ENCODE assay signal across 18 mouse cellular contexts in the genomic region with DNA sequence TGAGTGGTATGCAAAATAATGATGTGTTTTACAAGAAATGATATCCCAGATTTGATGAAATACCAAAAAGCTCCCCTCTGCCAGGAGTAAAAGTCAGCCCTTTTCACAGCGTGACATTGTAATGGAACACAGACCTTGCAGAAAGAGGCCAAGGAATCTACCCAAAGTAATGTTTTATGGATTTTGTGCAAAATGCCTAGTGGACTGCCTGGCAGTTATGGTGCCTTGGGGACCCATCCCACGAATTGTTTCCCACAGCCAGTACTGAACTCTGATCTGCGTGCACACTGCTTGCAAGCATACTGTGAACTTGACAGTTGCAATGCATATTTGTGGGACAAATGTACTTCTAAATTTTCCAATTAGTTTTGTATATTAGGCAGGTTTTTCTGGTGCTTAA.
"Had no signal": no experiment of that assay in that cellular context is flagged by ENCODE, and none has a peak within 500 bp of the region (broad histone marks: within the 10 kb centered on the region; RNA-seq: fewer than 3 reads in every experiment).

No protein-coding gene starts in this region.

- H3K9ac ChIP-seq: kidney, embryonic 15.5 days; liver, embryonic 12.5 days; liver, embryonic 15.5 days; midbrain, embryonic 12.5 days had no signal

- H3K36me3 ChIP-seq: kidney, embryonic 15.5 days; liver, embryonic 12.5 days; liver, embryonic 15.5 days; midbrain, embryonic 12.5 days had no signal

- DNase-seq: kidney, adult 11 months; kidney, adult 8-10 months; kidney, postnatal 10 days; kidney, postnatal 36 days; layer of hippocampus, postnatal 36 days; liver; lung, adult 2 months; lung, postnatal 14 days; lung, postnatal 4 days; thymus, adult 2 months; thymus, postnatal 14 days; thymus, postnatal 4 days had no signal

- ATAC-seq: liver, embryonic 12.5 days had no signal

- H3K4me2 ChIP-seq: kidney, embryonic 15.5 days; liver, embryonic 12.5 days; liver, embryonic 15.5 days; midbrain, embryonic 12.5 days had no signal

- H3K4me3 ChIP-seq: kidney, embryonic 15.5 days; left cerebral cortex, adult 2 months; liver, embryonic 12.5 days; liver, embryonic 15.5 days; midbrain, embryonic 12.5 days had no signal

- H3K9me3 ChIP-seq: kidney, embryonic 15.5 days; liver, embryonic 12.5 days; liver, embryonic 15.5 days; midbrain, embryonic 12.5 days had no signal

- H3K27ac ChIP-seq: kidney, embryonic 15.5 days; left cerebral cortex, adult 2 months; liver, embryonic 12.5 days; liver, embryonic 15.5 days; midbrain, embryonic 12.5 days; stomach, postnatal 0 days had no signal

- H3K4me1 ChIP-seq: kidney, embryonic 15.5 days; liver, embryonic 12.5 days; liver, embryonic 15.5 days; midbrain, embryonic 12.5 days had no signal

- H3K27me3 ChIP-seq: kidney, embryonic 15.5 days; liver, embryonic 12.5 days; liver, embryonic 15.5 days; midbrain, embryonic 12.5 days had no signal
